Mouse (Mus musculus) forebrain, embryonic 13.5 days (tissue): ENCODE measurements around the gene Gm21797. TPM values are rescaled to one million over a fixed set of nuclear protein-coding genes. Genes with fewer than 3 reads are reported as not detected.
"Not testable (repeated sequence)": the region's sequence is repeated elsewhere in the genome, so short reads cannot be mapped to it uniquely, and the experiment has no call there.

Source experiments
- ATAC-seq: fragments of 200-750 bp; cut with Nextera tagmentation; 2 replicates; pipeline ENCODE4 v1.8.0; 2017
- H3K27ac ChIP-seq: fragments of 300-500 bp; sonication (generic); 2 replicates; pipeline ENCODE4 v1.5.1; 2015; ENCODE audit warnings: inconsistent platforms, mild to moderate bottlenecking, moderate library complexity
- H3K27me3 ChIP-seq: fragments of 300-500 bp; sonication (generic); 2 replicates; pipeline ENCODE4 v1.6.1; 2015; ENCODE audit warnings: mild to moderate bottlenecking, inconsistent platforms
- H3K36me3 ChIP-seq: fragments of 300-500 bp; sonication (generic); 2 replicates; pipeline ENCODE4 v1.6.1; 2015; ENCODE audit warnings: mild to moderate bottlenecking, inconsistent platforms; ENCODE audit not compliant: poor library complexity, severe bottlenecking
- H3K4me1 ChIP-seq: fragments of 300-500 bp; sonication (generic); 2 replicates; pipeline ENCODE4 v1.6.1; 2015; ENCODE audit warnings: inconsistent platforms
- H3K4me2 ChIP-seq: fragments of 300-500 bp; sonication (generic); 2 replicates; pipeline ENCODE4 v1.6.1; 2015; ENCODE audit warnings: inconsistent platforms, mild to moderate bottlenecking, moderate library complexity
- H3K4me3 ChIP-seq: fragments of 300-500 bp; sonication (generic); 2 replicates; pipeline ENCODE4 v1.5.1; 2015; ENCODE audit warnings: mild to moderate bottlenecking, inconsistent platforms
- H3K9ac ChIP-seq: fragments of 300-500 bp; sonication (generic); 2 replicates; pipeline ENCODE4 v1.6.1; 2015; ENCODE audit warnings: mild to moderate bottlenecking, inconsistent platforms
- H3K9me3 ChIP-seq: fragments of 300-500 bp; sonication (generic); replicated peaks from 2 replicates; pipeline ENCODE4 v1.6.1; 2016; ENCODE audit warnings: inconsistent platforms
- WGBS: fragments of 180-500 bp; shearing (Covaris S2); methylation state at CpG from one replicate; pipeline ENCODE4 v1.1.7; 2015; 5-methylcytosine and 5-hydroxymethylcytosine counted together
- polyA plus RNA-seq: library from polyadenylated mRNA; unstranded; fragments of >200 nt; fragmentation: Nextera tagmentation; extraction: Ambion mirVana; gene quantifications from 2 replicates; pipeline ENCODE4 v1.2.1, GENCODE M21; 2015

The Gm21797 gene
- polyA plus RNA-seq, result not detected in 2 replicates

DNA sequence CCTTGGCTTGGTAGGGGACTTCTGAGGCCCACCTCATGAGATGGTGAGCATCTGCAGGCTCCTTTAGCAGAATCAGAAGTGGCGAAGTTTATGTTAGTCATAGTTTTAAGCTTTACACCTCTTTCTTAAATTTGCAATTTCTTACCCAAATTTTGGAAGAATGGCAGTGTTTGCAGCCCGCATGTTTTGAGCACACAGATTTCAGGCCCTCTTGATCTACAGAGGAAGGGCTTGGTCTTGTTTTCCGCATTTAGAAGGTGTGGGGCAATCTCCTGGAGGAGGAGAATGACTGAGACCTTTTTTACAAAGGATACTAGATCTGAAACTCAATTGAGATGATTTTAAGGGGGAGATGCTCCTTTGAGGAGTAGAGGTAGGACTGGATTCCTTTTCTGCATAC, at the start of gene Gm21797:
Gm21797 (minus strand) TSS at position 101 of the 400 bp plus-strand sequence.
- not testable (repeated sequence) for H3K4me2 ChIP-seq, H3K27ac ChIP-seq, H3K4me3 ChIP-seq, H3K9ac ChIP-seq, H3K9me3 ChIP-seq, H3K36me3 ChIP-seq, H3K27me3 ChIP-seq, ATAC-seq, H3K4me1 ChIP-seq
- no CpG with 5 or more reads among the region's 3 CpGs for WGBS

- not testable (repeated sequence) for H3K9me3 ChIP-seq
These were observed 29.0 kb upstream of the Gm21797 start, which contains the start of gene Gm20795 for GRCm38 (mm10) chrY:40804614-40805013. Gm20795 (plus strand) TSS chrY:40804914.

More at GRCm38 (mm10) chrY:40804614-40805013, 29.0 kb upstream of the Gm21797 start, which contains the start of gene Gm20795:
- H3K27me3 ChIP-seq, H3K27ac ChIP-seq, H3K4me1 ChIP-seq, H3K9ac ChIP-seq, H3K4me2 ChIP-seq, ATAC-seq, H3K4me3 ChIP-seq, H3K36me3 ChIP-seq: not testable (repeated sequence)

Other genes starting within 250 kb of the Gm21797 start
- not detected in 2 replicates for gene Gm21852, start 123.8 kb downstream of the Gm21797 start, polyA plus RNA-seq
- gene Gm20795, start 29.1 kb upstream of the Gm21797 start, polyA plus RNA-seq, result not detected in 2 replicates